In the genomic region with DNA sequence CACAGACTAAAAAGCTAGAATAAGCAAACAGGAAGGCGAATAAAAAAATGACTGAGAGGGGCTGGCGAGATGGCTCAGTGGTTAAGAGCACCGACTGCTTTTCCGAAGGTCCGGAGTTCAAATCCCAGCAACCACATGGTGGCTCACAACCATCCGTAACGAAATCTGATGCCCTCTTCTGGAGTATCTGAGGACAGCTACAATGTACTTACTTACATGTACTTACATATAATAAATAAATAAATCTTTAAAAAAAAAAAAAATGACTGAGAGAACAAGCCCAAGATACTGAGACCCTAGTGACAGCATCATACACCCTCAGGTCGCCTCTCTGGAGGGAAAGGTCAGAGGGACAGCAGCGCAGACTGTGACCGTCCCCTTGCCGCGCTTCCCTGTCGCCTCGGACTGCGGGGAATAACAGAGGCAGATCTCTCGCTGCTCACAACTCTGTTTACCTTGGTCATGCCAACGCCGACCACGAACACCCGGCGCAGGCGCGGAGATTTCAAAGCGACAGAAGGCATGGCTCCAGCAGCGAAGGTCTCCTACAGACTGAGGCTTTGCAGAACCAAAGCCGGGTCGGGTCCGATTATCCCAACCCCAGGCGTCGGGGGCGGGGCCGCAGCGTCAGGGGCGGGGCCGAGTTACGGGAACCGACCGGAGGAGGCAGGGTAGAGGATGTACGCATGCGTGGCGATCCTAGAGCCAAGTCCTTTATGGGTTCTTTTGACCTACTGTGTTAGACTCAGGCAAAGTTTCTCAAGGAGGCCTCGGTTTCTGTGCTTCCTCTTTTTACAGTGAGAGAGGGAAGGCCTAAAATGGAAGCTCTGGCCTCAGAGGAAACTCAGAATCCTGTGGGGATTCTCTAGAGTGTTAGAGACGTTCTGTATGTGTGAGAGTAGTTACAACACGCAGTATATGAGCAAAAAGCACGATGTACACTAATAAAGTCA, we compare ENCODE assay signal across 8 mouse cellular contexts. TPM values are rescaled to one million over a fixed set of nuclear protein-coding genes. Genes with fewer than 3 reads are reported as not detected.
DNase-seq lines count a peak whose midpoint lies in the region; ATAC-seq lines count a peak whose summit lies in the region.

No protein-coding gene starts in this region.

- peak overlapping the region; percentile 65 for H3K4me3 ChIP-seq in hindbrain, embryonic 14.5 days (replicated peaks; ENCODE audit: low read length)

- no peaks in the 10 kb centered on the region for H3K27me3 ChIP-seq in hindbrain, embryonic 14.5 days (ENCODE audit: control insufficient read depth, insufficient read depth, low read length)

- peak; percentile 99 for DNase-seq in NIH3T3 (ENCODE audit: low read depth)
- peak; percentile 97 to 98 for DNase-seq in cerebellum, postnatal 10 days
- peak; percentile 84 to 93 for DNase-seq in frontal cortex, postnatal 14 days (ENCODE audit: low spot score in 2 of 2)
- peak; percentile 86 for DNase-seq in hindbrain, embryonic 14.5 days (ENCODE audit: low spot score)
- DNase-seq in layer of hippocampus, postnatal 36 days = peak; percentile 92 to 93
- peak; percentile 96 for DNase-seq in lung, postnatal 36 days
- peak; percentile 93 for DNase-seq in retina, postnatal 1 day
- peak; percentile 91 to 96 for DNase-seq in urinary bladder, adult 18-20 months (ENCODE audit: low spot score in 2 of 2)

- peak; percentile 94 for ATAC-seq in hindbrain, embryonic 14.5 days (ENCODE audit: low FRiP score)

- peak overlapping the region; percentile 62 for H3K4me2 ChIP-seq in hindbrain, embryonic 14.5 days (replicated peaks)

- H3K9ac ChIP-seq in hindbrain, embryonic 14.5 days = peak overlapping the region; percentile 69

- H3K4me1 ChIP-seq in hindbrain, embryonic 14.5 days (replicated peaks; ENCODE audit: control insufficient read depth, insufficient read depth, low read length) = no peaks in the 10 kb centered on the region

- 12% methylated on average over 43 of the region's 45 CpGs for WGBS in hindbrain, embryonic 14.5 days

- no peaks in the 10 kb centered on the region for H3K9me3 ChIP-seq in hindbrain, embryonic 14.5 days (ENCODE audit: control insufficient read depth, low read length)

- no peaks in the 10 kb centered on the region for H3K36me3 ChIP-seq in hindbrain, embryonic 14.5 days (replicated peaks; ENCODE audit: control insufficient read depth, insufficient read depth)

- peak overlapping the region; percentile 64; the same call in 1 of the 2 replicates for H3K27ac ChIP-seq in hindbrain, embryonic 14.5 days

RNA-seq across cellular contexts. Expression of gene Podn, which starts 22.0 kb away (rescaled TPM):
- polyA plus RNA-seq in hindbrain, embryonic 14.5 days (2014; fragmentation: Nextera tagmentation; extraction: Ambion mirVana) = 0.29 and 0.68 TPM in 2 replicates
- 1 to 10 TPM; 8.7 TPM for total RNA-seq in layer of hippocampus, postnatal 36 days (2021)

RNA-seq across cellular contexts. Expression of gene Scp2, which starts 26.6 kb away (rescaled TPM):
- 218 and 225 TPM in 2 replicates for polyA plus RNA-seq in hindbrain, embryonic 14.5 days (2014; fragmentation: Nextera tagmentation; extraction: Ambion mirVana)
- total RNA-seq in layer of hippocampus, postnatal 36 days (2021) = 100 to 1,000 TPM in 1 of 2 experiments, 10 to 100 TPM in 1; 95.5 to 103 TPM

RNA-seq across cellular contexts. Expression of gene Echdc2, which starts 47.0 kb away (rescaled TPM):
- 8.8 and 11.1 TPM in 2 replicates for polyA plus RNA-seq in hindbrain, embryonic 14.5 days (2014; fragmentation: Nextera tagmentation; extraction: Ambion mirVana)
- total RNA-seq in layer of hippocampus, postnatal 36 days (2021) = 10 to 100 TPM; 15.7 to 16.7 TPM

Comparison
In these comparisons a context has a peak if more than half of its experiments do, and no peak if none do; other contexts are left out.
1. Peak in every context shown above with its lines: DNase-seq, ATAC-seq, H3K4me3 ChIP-seq and H3K27ac ChIP-seq.